Mouse (Mus musculus) intestine, embryonic 15.5 days (tissue): ENCODE measurements around the gene Rftn2. TPM values are rescaled to one million over a fixed set of nuclear protein-coding genes. Genes with fewer than 3 reads are reported as not detected.

Experiments used
- ATAC-seq: fragments of 200-750 bp; cut with Nextera tagmentation; 2 replicates; pipeline ENCODE4 v1.8.0; 2017; ENCODE audit warnings: moderate TSS enrichment, moderate library complexity
- H3K27ac ChIP-seq: fragments of 300-500 bp; sonication (generic); 2 replicates; pipeline ENCODE4 v1.5.1; 2015; ENCODE audit warnings: mild to moderate bottlenecking, inconsistent platforms
- H3K27me3 ChIP-seq: fragments of 300-500 bp; sonication (generic); replicated peaks from 2 replicates; pipeline ENCODE4 v1.6.1; 2015; ENCODE audit warnings: inconsistent platforms
- H3K36me3 ChIP-seq: fragments of 300-500 bp; sonication (generic); 2 replicates; pipeline ENCODE4 v1.6.1; 2015; ENCODE audit warnings: inconsistent platforms
- H3K4me1 ChIP-seq: fragments of 300-500 bp; sonication (generic); replicated peaks from 2 replicates; pipeline ENCODE4 v1.6.1; 2015; ENCODE audit warnings: inconsistent platforms
- H3K4me2 ChIP-seq: fragments of 300-500 bp; sonication (generic); replicated peaks from 2 replicates; pipeline ENCODE4 v1.6.1; 2015; ENCODE audit warnings: mild to moderate bottlenecking, inconsistent platforms
- H3K4me3 ChIP-seq: fragments of 300-500 bp; sonication (generic); replicated peaks from 2 replicates; pipeline ENCODE4 v1.5.1; 2015; ENCODE audit warnings: inconsistent platforms
- H3K9ac ChIP-seq: fragments of 300-500 bp; sonication (generic); 2 replicates; pipeline ENCODE4 v1.6.1; 2015; ENCODE audit warnings: inconsistent platforms
- H3K9me3 ChIP-seq: fragments of 300-500 bp; sonication (generic); 2 replicates; pipeline ENCODE4 v1.6.1; 2016; ENCODE audit warnings: inconsistent platforms
- WGBS: fragments of 180-500 bp; shearing (Covaris S2); methylation state at CpG from one replicate; pipeline ENCODE4 v1.1.7; 2015; 5-methylcytosine and 5-hydroxymethylcytosine counted together
- polyA plus RNA-seq: library from polyadenylated mRNA; unstranded; fragments of >200 nt; fragmentation: Nextera tagmentation; extraction: Ambion mirVana; gene quantifications from 2 replicates; pipeline ENCODE4 v1.2.1, GENCODE M21; 2015

Gene Rftn2
- polyA plus RNA-seq, 1 experiment from 2014 or later = 9.8 TPM

DNA sequence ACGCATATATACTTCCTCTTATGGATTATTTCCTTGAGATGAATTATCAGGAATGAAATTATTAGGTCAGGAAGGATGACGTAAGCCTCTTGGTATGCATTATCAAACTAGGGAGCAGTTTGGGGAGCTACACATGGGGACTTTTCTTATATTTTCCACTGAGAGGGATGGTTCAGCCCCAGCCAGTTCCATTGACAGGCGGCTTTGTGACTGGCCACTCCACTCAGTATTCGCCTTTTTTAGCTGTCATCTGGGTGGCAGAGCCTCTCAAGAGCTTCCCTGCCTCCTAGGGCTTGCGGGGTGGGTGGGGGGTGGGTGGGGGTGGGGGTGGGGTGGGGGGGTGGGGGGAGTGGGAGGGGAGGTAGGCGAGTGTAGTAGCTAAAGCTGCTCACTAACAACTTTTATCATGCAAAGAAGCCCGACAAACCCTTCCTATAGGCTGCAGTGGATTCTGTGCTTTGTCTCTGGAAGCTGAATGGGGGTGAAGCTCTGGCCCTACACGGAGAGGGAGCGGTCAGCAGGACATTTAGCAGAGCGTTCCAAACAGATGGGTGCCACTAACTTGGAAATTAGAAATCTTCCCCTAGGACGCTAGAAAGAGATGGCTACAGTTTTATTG is 39.9 kb downstream of the Rftn2 start:
- WGBS = 38% methylated on average over 11 of the region's 11 CpGs
- no peaks in the 10 kb centered on the region for H3K27me3 ChIP-seq
- H3K4me1 ChIP-seq = no peaks in the 10 kb centered on the region

GRCm38 (mm10) chr1:55185718-55186117 is 40.9 kb downstream of the Rftn2 start:
- 91% methylated on average over 6 of the region's 6 CpGs for WGBS
- no peak overlapping the region for H3K4me3 ChIP-seq
- H3K36me3 ChIP-seq = no peaks in the 10 kb centered on the region
- no peak overlapping the region for H3K9ac ChIP-seq
- H3K4me1 ChIP-seq = no peaks in the 10 kb centered on the region
- no peaks in the 10 kb centered on the region for H3K9me3 ChIP-seq
- no peak overlapping the region for H3K4me2 ChIP-seq
- no peak overlapping the region for H3K27ac ChIP-seq
- H3K27me3 ChIP-seq = no peaks in the 10 kb centered on the region
- no peak for ATAC-seq

More for the DNA sequence above, 39.9 kb downstream of the Rftn2 start:
- H3K4me3 ChIP-seq = no peak overlapping the region
- no peak overlapping the region for H3K27ac ChIP-seq
- no peak overlapping the region for H3K9ac ChIP-seq
- no peaks in the 10 kb centered on the region for H3K36me3 ChIP-seq
- no peaks in the 10 kb centered on the region for H3K9me3 ChIP-seq
- peak; percentile 23; the same call in 1 of the 2 replicates for ATAC-seq
- H3K4me2 ChIP-seq = no peak overlapping the region

- no peak overlapping the region for H3K27ac ChIP-seq
- no peaks in the 10 kb centered on the region for H3K27me3 ChIP-seq
- H3K9ac ChIP-seq = no peak overlapping the region
- H3K36me3 ChIP-seq = peaks cover 4% of the 10 kb centered on the region; the same call in 1 of the 2 replicates
- no peak for ATAC-seq
- 64% methylated on average over 5 of the region's 5 CpGs for WGBS
- H3K4me2 ChIP-seq = no peak overlapping the region
- H3K4me1 ChIP-seq = no peaks in the 10 kb centered on the region
- no peak overlapping the region for H3K4me3 ChIP-seq
- no peaks in the 10 kb centered on the region for H3K9me3 ChIP-seq
Observed at GRCm38 (mm10) chr1:55182392-55182791, 44.2 kb downstream of the Rftn2 start.

DNA sequence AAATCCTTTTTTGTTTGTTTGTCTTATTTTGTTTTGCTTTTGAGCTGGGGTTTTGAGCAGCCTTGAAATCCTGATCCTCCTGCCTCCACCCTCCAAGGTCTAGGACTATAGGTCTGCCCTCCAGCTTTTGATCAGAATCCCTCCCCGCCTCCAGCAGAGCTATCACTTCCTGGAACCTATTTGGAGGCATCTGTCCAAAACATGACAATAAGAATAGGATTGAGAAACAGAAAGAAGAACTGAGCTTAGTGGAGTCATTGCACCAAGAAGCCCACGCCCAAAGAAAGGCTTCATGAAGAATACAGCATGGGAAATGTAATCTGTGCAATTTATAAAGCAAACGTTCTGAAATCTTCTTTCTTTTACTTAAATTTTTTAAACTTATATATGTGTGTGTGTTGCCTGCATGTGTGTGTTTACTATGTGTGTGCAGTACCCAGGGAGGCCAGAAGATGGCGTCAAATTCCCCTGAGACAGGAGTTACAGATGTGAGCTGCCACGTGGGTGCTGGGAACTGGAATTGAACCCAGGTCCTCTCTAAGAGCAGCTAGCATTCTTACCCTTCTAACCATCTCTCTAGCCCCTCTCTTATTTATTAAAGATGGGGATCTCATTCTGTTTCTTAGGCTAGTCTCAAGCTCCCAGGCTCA is 46.5 kb downstream of the Rftn2 start:
- H3K9me3 ChIP-seq = no peaks in the 10 kb centered on the region
- H3K4me3 ChIP-seq = no peak overlapping the region
- no peak overlapping the region for H3K4me2 ChIP-seq
- WGBS = 78% methylated on average over 5 of the region's 5 CpGs
- no peak overlapping the region for H3K9ac ChIP-seq
- H3K36me3 ChIP-seq = peaks cover 4% of the 10 kb centered on the region; the same call in 1 of the 2 replicates
- no peaks in the 10 kb centered on the region for H3K4me1 ChIP-seq
- no peak for ATAC-seq
- H3K27ac ChIP-seq = no peak overlapping the region
- no peaks in the 10 kb centered on the region for H3K27me3 ChIP-seq

GRCm38 (mm10) chr1:55174558-55175034 is 52.0 kb downstream of the Rftn2 start:
- no peaks in the 10 kb centered on the region for H3K27me3 ChIP-seq
- H3K9me3 ChIP-seq = no peaks in the 10 kb centered on the region
- no peaks in the 10 kb centered on the region for H3K4me1 ChIP-seq
- no peak overlapping the region for H3K9ac ChIP-seq
- no peaks in the 10 kb centered on the region for H3K36me3 ChIP-seq
- H3K4me3 ChIP-seq = no peak overlapping the region
- ATAC-seq = peak; percentile 62
- peak overlapping the region; percentile 78 for H3K27ac ChIP-seq
- H3K4me2 ChIP-seq = no peak overlapping the region; the same call in 1 of the 2 replicates
- 15% methylated on average over 3 of the region's 3 CpGs for WGBS

GRCm38 (mm10) chr1:55173720-55174557 is 52.6 kb downstream of the Rftn2 start:
- no peak overlapping the region for H3K4me3 ChIP-seq
- H3K4me1 ChIP-seq = no peaks in the 10 kb centered on the region
- H3K9me3 ChIP-seq = no peaks in the 10 kb centered on the region
- H3K27ac ChIP-seq = peak overlapping the region; percentile 89
- ATAC-seq = peak; percentile 94
- no peak overlapping the region for H3K9ac ChIP-seq
- no peak overlapping the region; the same call in 1 of the 2 replicates for H3K4me2 ChIP-seq
- H3K27me3 ChIP-seq = no peaks in the 10 kb centered on the region
- H3K36me3 ChIP-seq = no peaks in the 10 kb centered on the region
- 56% methylated on average over 10 of the region's 10 CpGs for WGBS

GRCm38 (mm10) chr1:55171361-55172325 is 54.9 kb downstream of the Rftn2 start:
- Histone ChIP-seq H3K4me1 (no peaks in the 10 kb centered on the region), H3K4me3 (no peak overlapping the region; the same call in 1 of the 2 replicates), H3K9me3 (no peaks in the 10 kb centered on the region), H3K36me3 (no peaks in the 10 kb centered on the region), H3K27me3 (no peaks in the 10 kb centered on the region), H3K27ac (peak overlapping the region; percentile 89; the same call in 1 of the 2 replicates), H3K4me2 (no peak overlapping the region; the same call in 1 of the 2 replicates), H3K9ac (no peak overlapping the region)
- WGBS = 65% methylated on average over 22 of the region's 22 CpGs
- no peak for ATAC-seq

GRCm38 (mm10) chr1:55168591-55168990 is 58.0 kb downstream of the Rftn2 start:
- H3K4me3 ChIP-seq = no peak overlapping the region
- no peaks in the 10 kb centered on the region for H3K4me1 ChIP-seq
- ATAC-seq = no peak
- no peak overlapping the region for H3K4me2 ChIP-seq
- no peaks in the 10 kb centered on the region for H3K9me3 ChIP-seq
- no peak overlapping the region for H3K9ac ChIP-seq
- H3K36me3 ChIP-seq = no peaks in the 10 kb centered on the region
- no peak overlapping the region for H3K27ac ChIP-seq
- WGBS = 93% methylated on average over 4 of the region's 4 CpGs
- H3K27me3 ChIP-seq = no peaks in the 10 kb centered on the region

GRCm38 (mm10) chr1:55167560-55167959 is 59.0 kb downstream of the Rftn2 start:
- WGBS = 75% methylated on average over 4 of the region's 4 CpGs
- Histone ChIP-seq H3K27ac (no peak overlapping the region), H3K27me3 (no peaks in the 10 kb centered on the region)

DNA sequence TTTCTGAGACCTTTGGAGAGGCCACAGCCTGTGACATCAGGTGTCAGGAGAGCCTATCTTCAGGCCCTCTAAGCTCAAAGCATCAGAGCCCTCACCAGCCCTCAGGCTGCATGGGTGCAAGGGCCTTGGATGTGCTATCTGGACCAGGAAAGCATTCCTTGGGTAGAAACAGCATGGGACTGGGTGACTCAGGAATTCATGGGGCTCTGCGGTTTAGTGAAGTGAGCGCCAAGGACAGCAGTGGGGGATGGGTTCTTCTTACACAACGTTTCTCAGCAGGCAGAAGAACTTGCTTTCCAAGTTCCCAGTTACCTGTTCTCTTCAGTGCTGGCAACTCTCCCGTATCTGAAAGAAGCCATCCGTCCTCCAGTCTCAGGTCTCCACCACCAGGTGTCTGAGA is 62.6 kb downstream of the Rftn2 start:
- Histone ChIP-seq H3K9ac (no peak overlapping the region), H3K9me3 (no peaks in the 10 kb centered on the region), H3K4me1 (no peaks in the 10 kb centered on the region), H3K27me3 (no peaks in the 10 kb centered on the region), H3K36me3 (no peaks in the 10 kb centered on the region), H3K4me3 (no peak overlapping the region), H3K4me2 (no peak overlapping the region), H3K27ac (no peak overlapping the region)
- 52% methylated on average over 5 of the region's 5 CpGs for WGBS
- ATAC-seq = 0 out of 2 replicates have a peak, but pooled peaks have one; percentile 22

More at GRCm38 (mm10) chr1:55167560-55167959, 59.0 kb downstream of the Rftn2 start:
- no peak for ATAC-seq
- no peaks in the 10 kb centered on the region for H3K4me1 ChIP-seq
- no peak overlapping the region for H3K9ac ChIP-seq
- no peaks in the 10 kb centered on the region for H3K36me3 ChIP-seq
- no peaks in the 10 kb centered on the region for H3K9me3 ChIP-seq
- H3K4me2 ChIP-seq = no peak overlapping the region
- H3K4me3 ChIP-seq = no peak overlapping the region

- no peak overlapping the region for H3K4me3 ChIP-seq
- no peak overlapping the region for H3K4me2 ChIP-seq
- H3K4me1 ChIP-seq = no peaks in the 10 kb centered on the region
- no peaks in the 10 kb centered on the region for H3K9me3 ChIP-seq
- 67% methylated on average over 5 of the region's 5 CpGs for WGBS
- no peak overlapping the region for H3K27ac ChIP-seq
- H3K36me3 ChIP-seq = no peaks in the 10 kb centered on the region
- ATAC-seq = 0 out of 2 replicates have a peak, but pooled peaks have one; percentile 19
- no peaks in the 10 kb centered on the region for H3K27me3 ChIP-seq
- no peak overlapping the region for H3K9ac ChIP-seq
Observed at GRCm38 (mm10) chr1:55162781-55163180, 63.8 kb downstream of the Rftn2 start.
